Mouse (Mus musculus): ENCODE measurements around the gene Foxn1. TPM values are rescaled to one million over a fixed set of nuclear protein-coding genes. Genes with fewer than 3 reads are reported as not detected.

Foxn1 gene
- polyA plus RNA-seq, 1 experiment from 2014 or later: not detected

GRCm38 (mm10) chr11:78367456-78368225 is 18.7 kb downstream of the Foxn1 start:
- Histone ChIP-seq H3K9ac (replicated peaks; ENCODE audit: low read depth, low read length) (no peak overlapping the region), H3K27me3 (replicated peaks; ENCODE audit: control insufficient read depth, insufficient read depth, low read length) (no peaks in the 10 kb centered on the region), H3K4me1 (replicated peaks; ENCODE audit: control insufficient read depth, insufficient read depth, low read length) (no peaks in the 10 kb centered on the region), H3K4me2 (ENCODE audit: low read length) (no peak overlapping the region), H3K27ac (ENCODE audit: low read length) (no peak overlapping the region), H3K9me3 (ENCODE audit: control insufficient read depth, low read length) (no peaks in the 10 kb centered on the region), H3K4me3 (replicated peaks; ENCODE audit: low read length) (no peak overlapping the region), H3K36me3 (ENCODE audit: control insufficient read depth, insufficient read depth) (no peaks in the 10 kb centered on the region)
- no peak for ATAC-seq
- WGBS: 92% methylated on average over 15 of the region's 15 CpGs

- Histone ChIP-seq H3K27ac (ENCODE audit: low read length) (no peak overlapping the region), H3K4me3 (replicated peaks; ENCODE audit: low read length) (no peak overlapping the region), H3K4me1 (replicated peaks; ENCODE audit: control insufficient read depth, insufficient read depth, low read length) (no peaks in the 10 kb centered on the region; the same call in 1 of the 2 replicates), H3K9me3 (ENCODE audit: control insufficient read depth, low read length) (no peaks in the 10 kb centered on the region), H3K27me3 (replicated peaks; ENCODE audit: control insufficient read depth, insufficient read depth, low read length) (no peaks in the 10 kb centered on the region), H3K9ac (replicated peaks; ENCODE audit: low read depth, low read length) (no peak overlapping the region), H3K4me2 (ENCODE audit: low read length) (no peak overlapping the region), H3K36me3 (ENCODE audit: control insufficient read depth, insufficient read depth) (no peaks in the 10 kb centered on the region)
- no peak for ATAC-seq
- WGBS: 56% methylated on average over 7 of the region's 8 CpGs
Observed at GRCm38 (mm10) chr11:78364103-78364502, 22.3 kb downstream of the Foxn1 start.

GRCm38 (mm10) chr11:78363309-78364007 is 22.9 kb downstream of the Foxn1 start:
- 78% methylated on average over 13 of the region's 13 CpGs for WGBS

DNA sequence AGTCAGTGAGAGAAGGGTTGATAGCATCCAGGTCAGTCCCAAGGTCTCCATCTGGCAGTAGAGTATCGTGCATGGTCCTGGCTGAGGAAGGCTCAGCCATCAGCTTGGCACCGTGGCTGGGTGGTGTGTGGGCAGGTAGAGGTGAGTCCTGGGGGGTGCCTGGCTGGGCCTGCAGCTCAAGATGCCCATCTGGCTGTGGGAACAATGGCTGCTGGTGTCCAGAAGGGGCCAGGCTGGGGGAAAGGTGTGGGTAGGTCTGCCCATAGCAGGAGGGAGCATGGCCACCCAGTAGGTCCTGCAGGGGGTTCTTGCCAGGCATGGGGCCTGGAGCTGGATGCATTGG is 25.6 kb downstream of the Foxn1 start:
- Histone ChIP-seq H3K9ac (replicated peaks; ENCODE audit: low read depth, low read length) (no peak overlapping the region), H3K4me2 (ENCODE audit: low read length) (no peak overlapping the region), H3K27ac (ENCODE audit: low read length) (no peak overlapping the region), H3K9me3 (ENCODE audit: control insufficient read depth, low read length) (no peaks in the 10 kb centered on the region), H3K36me3 (ENCODE audit: control insufficient read depth, insufficient read depth) (no peaks in the 10 kb centered on the region), H3K4me3 (replicated peaks; ENCODE audit: low read length) (no peak overlapping the region), H3K27me3 (replicated peaks; ENCODE audit: control insufficient read depth, insufficient read depth, low read length) (no peaks in the 10 kb centered on the region), H3K4me1 (replicated peaks; ENCODE audit: control insufficient read depth, insufficient read depth, low read length) (no peaks in the 10 kb centered on the region; the same call in 1 of the 2 replicates)
- ATAC-seq: 0 out of 2 replicates have a peak, but pooled peaks have one; percentile 15
- 57% methylated on average over 2 of the region's 2 CpGs for WGBS

More at GRCm38 (mm10) chr11:78363309-78364007, 22.9 kb downstream of the Foxn1 start:
- Histone ChIP-seq H3K4me3 (replicated peaks; ENCODE audit: low read length) (no peak overlapping the region), H3K36me3 (ENCODE audit: control insufficient read depth, insufficient read depth) (no peaks in the 10 kb centered on the region), H3K4me1 (replicated peaks; ENCODE audit: control insufficient read depth, insufficient read depth, low read length) (no peaks in the 10 kb centered on the region; the same call in 1 of the 2 replicates), H3K27ac (ENCODE audit: low read length) (no peak overlapping the region), H3K27me3 (replicated peaks; ENCODE audit: control insufficient read depth, insufficient read depth, low read length) (no peaks in the 10 kb centered on the region), H3K4me2 (ENCODE audit: low read length) (no peak overlapping the region), H3K9ac (replicated peaks; ENCODE audit: low read depth, low read length) (no peak overlapping the region), H3K9me3 (ENCODE audit: control insufficient read depth, low read length) (no peaks in the 10 kb centered on the region)
- no peak for ATAC-seq

- Histone ChIP-seq H3K27ac (ENCODE audit: low read length) (no peak overlapping the region), H3K4me3 (replicated peaks; ENCODE audit: low read length) (peak overlapping the region; percentile 26), H3K9ac (replicated peaks; ENCODE audit: low read depth, low read length) (0 out of 2 replicates have a peak overlapping the region, but pooled peaks have one; percentile 26), H3K36me3 (ENCODE audit: control insufficient read depth, insufficient read depth) (no peaks in the 10 kb centered on the region), H3K9me3 (ENCODE audit: control insufficient read depth, low read length) (no peaks in the 10 kb centered on the region), H3K4me1 (replicated peaks; ENCODE audit: control insufficient read depth, insufficient read depth, low read length) (no peaks in the 10 kb centered on the region; the same call in 1 of the 2 replicates), H3K4me2 (ENCODE audit: low read length) (peak overlapping the region; percentile 49), H3K27me3 (replicated peaks; ENCODE audit: control insufficient read depth, insufficient read depth, low read length) (no peaks in the 10 kb centered on the region)
- peak; percentile 66 for ATAC-seq
- 14% methylated on average over 13 of the region's 13 CpGs for WGBS
Observed at GRCm38 (mm10) chr11:78360125-78360788, 26.1 kb downstream of the Foxn1 start.

DNA sequence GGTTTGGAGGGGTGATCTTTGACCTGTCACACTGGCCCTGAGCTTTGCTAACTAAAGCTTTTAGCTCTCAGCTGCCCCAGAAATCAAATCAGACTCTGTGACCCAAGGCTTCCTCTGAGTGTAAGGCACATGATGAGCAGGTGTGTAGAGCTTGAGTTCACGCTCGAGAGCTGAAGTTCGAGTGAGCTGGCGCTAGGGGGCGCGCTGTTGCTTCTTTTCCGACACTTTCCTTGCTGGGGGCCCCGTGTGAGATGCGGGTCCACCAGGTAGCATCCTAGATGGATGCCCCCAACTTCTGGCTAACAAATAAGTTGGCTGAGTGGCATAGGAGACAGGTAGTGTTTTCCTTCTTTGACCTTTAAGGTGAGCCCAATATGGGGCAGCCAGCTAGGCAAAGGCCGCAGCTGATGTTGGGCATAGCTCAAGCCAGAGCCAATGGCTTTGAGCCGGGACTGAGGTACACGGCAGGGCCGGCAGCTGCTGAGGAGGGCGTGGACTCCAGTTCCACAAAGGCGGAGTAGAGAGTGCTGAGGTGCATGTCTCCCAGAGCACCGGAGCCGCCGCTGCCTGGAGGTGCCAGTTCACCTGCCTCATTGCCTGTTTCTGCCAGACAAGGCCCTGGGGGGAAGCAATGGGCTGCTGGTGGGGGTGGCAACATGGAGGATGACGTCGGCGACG is 27.9 kb downstream of the Foxn1 start:
- no peak for ATAC-seq
- no peaks in the 10 kb centered on the region; the same call in 1 of the 2 replicates for H3K4me1 ChIP-seq (replicated peaks; ENCODE audit: control insufficient read depth, insufficient read depth, low read length)
- no peak overlapping the region for H3K9ac ChIP-seq (replicated peaks; ENCODE audit: low read depth, low read length)
- H3K4me3 ChIP-seq (replicated peaks; ENCODE audit: low read length): no peak overlapping the region
- H3K4me2 ChIP-seq (ENCODE audit: low read length): no peak overlapping the region
- no peaks in the 10 kb centered on the region for H3K27me3 ChIP-seq (replicated peaks; ENCODE audit: control insufficient read depth, insufficient read depth, low read length)
- 14% methylated on average over 22 of the region's 22 CpGs for WGBS
- H3K9me3 ChIP-seq (ENCODE audit: control insufficient read depth, low read length): no peaks in the 10 kb centered on the region
- H3K27ac ChIP-seq (ENCODE audit: low read length): no peak overlapping the region
- no peaks in the 10 kb centered on the region for H3K36me3 ChIP-seq (ENCODE audit: control insufficient read depth, insufficient read depth)

GRCm38 (mm10) chr11:78355471-78356238 is 30.7 kb downstream of the Foxn1 start:
- 30% methylated on average over 4 of the region's 4 CpGs for WGBS
- ATAC-seq: peak; percentile 49; the same call in 1 of the 2 replicates
- Histone ChIP-seq H3K9ac (replicated peaks; ENCODE audit: low read depth, low read length) (no peak overlapping the region), H3K4me3 (replicated peaks; ENCODE audit: low read length) (no peak overlapping the region), H3K9me3 (ENCODE audit: control insufficient read depth, low read length) (no peaks in the 10 kb centered on the region), H3K27me3 (replicated peaks; ENCODE audit: control insufficient read depth, insufficient read depth, low read length) (no peaks in the 10 kb centered on the region), H3K36me3 (ENCODE audit: control insufficient read depth, insufficient read depth) (no peaks in the 10 kb centered on the region), H3K27ac (ENCODE audit: low read length) (no peak overlapping the region), H3K4me1 (replicated peaks; ENCODE audit: control insufficient read depth, insufficient read depth, low read length) (no peaks in the 10 kb centered on the region; the same call in 1 of the 2 replicates), H3K4me2 (ENCODE audit: low read length) (no peak overlapping the region)

DNA sequence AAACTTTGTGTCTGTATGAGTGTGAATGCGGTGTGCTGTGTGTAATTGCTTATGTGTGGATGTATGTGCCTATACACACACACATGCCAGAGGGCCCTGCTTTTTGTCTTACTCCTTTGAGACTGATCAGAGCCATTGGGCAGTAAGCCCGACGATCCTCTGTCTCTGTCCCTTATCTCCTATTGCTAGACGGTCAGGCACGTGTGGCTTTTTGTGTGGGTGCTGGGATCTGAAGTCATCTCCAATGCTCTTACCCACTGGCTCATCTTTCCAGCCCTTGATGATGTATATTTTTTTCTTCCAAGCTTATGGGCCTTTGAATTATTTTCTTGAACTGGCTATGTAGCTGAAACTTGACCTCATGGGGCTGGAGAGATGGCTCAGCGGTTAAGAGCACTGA is 31.5 kb downstream of the Foxn1 start:
- Histone ChIP-seq H3K4me1 (replicated peaks; ENCODE audit: control insufficient read depth, insufficient read depth, low read length) (no peaks in the 10 kb centered on the region; the same call in 1 of the 2 replicates), H3K27ac (ENCODE audit: low read length) (no peak overlapping the region), H3K36me3 (ENCODE audit: control insufficient read depth, insufficient read depth) (no peaks in the 10 kb centered on the region), H3K9me3 (ENCODE audit: control insufficient read depth, low read length) (no peaks in the 10 kb centered on the region), H3K4me3 (replicated peaks; ENCODE audit: low read length) (no peak overlapping the region), H3K27me3 (replicated peaks; ENCODE audit: control insufficient read depth, insufficient read depth, low read length) (no peaks in the 10 kb centered on the region), H3K9ac (replicated peaks; ENCODE audit: low read depth, low read length) (no peak overlapping the region), H3K4me2 (ENCODE audit: low read length) (no peak overlapping the region)
- ATAC-seq: no peak
- 90% methylated on average over 6 of the region's 6 CpGs for WGBS
